Mouse (Mus musculus) hindbrain, postnatal 0 days (tissue): ENCODE measurements around the gene Frrs1. TPM values are rescaled to one million over a fixed set of nuclear protein-coding genes. Genes with fewer than 3 reads are reported as not detected.

ENCODE experiments used
- ATAC-seq: fragments of 200-750 bp; cut with Nextera tagmentation; 2 replicates; pipeline ENCODE4 v1.8.0; 2017; ENCODE audit warnings: mild to moderate bottlenecking, moderate TSS enrichment, moderate library complexity
- DNase-seq: peaks from one replicate; pipeline ENCODE4 v3.0.0-alpha.2; 2015; ENCODE audit warnings: low spot score
- H3K27ac ChIP-seq: fragments of 300-500 bp; sonication (generic); 2 replicates; pipeline ENCODE4 v1.5.1; 2014; ENCODE audit warnings: mild to moderate bottlenecking
- H3K27me3 ChIP-seq: fragments of 300-500 bp; sonication (generic); 2 replicates; pipeline ENCODE4 v1.6.1; 2014; ENCODE audit warnings: low read length, mixed read lengths; ENCODE audit not compliant: insufficient read depth
- H3K36me3 ChIP-seq: fragments of 300-500 bp; sonication (generic); 2 replicates; pipeline ENCODE4 v1.6.1; 2014; ENCODE audit warnings: low read length, mixed read lengths; ENCODE audit not compliant: insufficient read depth
- H3K4me1 ChIP-seq: fragments of 300-500 bp; sonication (generic); 2 replicates; pipeline ENCODE4 v1.6.1; 2014; ENCODE audit warnings: antibody characterized with exemption, low read length, mixed read lengths; ENCODE audit not compliant: insufficient read depth
- H3K4me2 ChIP-seq: fragments of 300-500 bp; sonication (generic); 2 replicates; pipeline ENCODE4 v1.6.1; 2014; ENCODE audit warnings: low read depth, mild to moderate bottlenecking, low read length, moderate library complexity, mixed read lengths
- H3K4me3 ChIP-seq: fragments of 300-500 bp; sonication (generic); 2 replicates; pipeline ENCODE4 v1.5.1; 2014; ENCODE audit warnings: low read length
- H3K9ac ChIP-seq: fragments of 300-500 bp; sonication (generic); replicated peaks from 2 replicates; pipeline ENCODE4 v1.6.1; 2014; ENCODE audit warnings: mild to moderate bottlenecking, low read length, moderate library complexity, mixed read lengths
- H3K9me3 ChIP-seq: fragments of 300-500 bp; sonication (generic); 2 replicates; pipeline ENCODE4 v1.6.1; 2016; ENCODE audit warnings: low read length, mixed read lengths
- CTCF ChIP-seq: IDR thresholded peaks from 2 replicates; pipeline ENCODE4 v1.5.1; 2016; ENCODE audit warnings: antibody characterized with exemption, control low read depth, low read depth
- WGBS: fragments of 180-500 bp; shearing (Covaris S2); extraction: QIAGEN DNeasy Blood & Tissue Kit; methylation state at CpG from one replicate; pipeline ENCODE4 v1.1.7; 2014; 5-methylcytosine and 5-hydroxymethylcytosine counted together
- polyA plus RNA-seq: library from polyadenylated mRNA; unstranded; fragments of >200 nt; fragmentation: Nextera tagmentation; extraction: Ambion mirVana; gene quantifications from 2 replicates; pipeline ENCODE4 v1.2.1, GENCODE M21; 2015
- total RNA-seq: library from RNA; depleted of rRNA; stranded (reverse); fragments of >200 nt; gene quantifications from 2 replicates; pipeline ENCODE4 v1.2.3, GENCODE M21; 2014

Frrs1 gene
- total and polyA plus RNA-seq, 2 experiments from 2014 or later, result 4.1 to 6.0 TPM

- H3K4me1 ChIP-seq, result no peaks in the 10 kb centered on the region
- no peak overlapping the region for H3K4me2 ChIP-seq
- no peak for DNase-seq
- no peak overlapping the region for H3K27ac ChIP-seq
- no peak overlapping the region for H3K9ac ChIP-seq
- WGBS, result 81% methylated on average over 4 of the region's 4 CpGs
- H3K27me3 ChIP-seq, result no peaks in the 10 kb centered on the region
- ATAC-seq, result no peak
- H3K4me3 ChIP-seq, result no peak overlapping the region
- H3K9me3 ChIP-seq, result no peaks in the 10 kb centered on the region
- no peaks in the 10 kb centered on the region for H3K36me3 ChIP-seq
- TF ChIP-seq CTCF, result no peak
These were observed 32.6 kb upstream of the Frrs1 start for GRCm38 (mm10) chr3:116826471-116827215.

GRCm38 (mm10) chr3:116829274-116829920 lies 29.9 kb upstream of the Frrs1 start:
- no peak for TF ChIP-seq CTCF
- Histone ChIP-seq H3K4me1 (no peaks in the 10 kb centered on the region), H3K9ac (no peak overlapping the region), H3K4me2 (no peak overlapping the region), H3K36me3 (no peaks in the 10 kb centered on the region), H3K9me3 (no peaks in the 10 kb centered on the region), H3K4me3 (no peak overlapping the region), H3K27me3 (no peaks in the 10 kb centered on the region; the same call in 1 of the 2 replicates), H3K27ac (no peak overlapping the region)
- 88% methylated on average over 10 of the region's 10 CpGs for WGBS
- no peak for DNase-seq
- no peak for ATAC-seq

- H3K27me3 ChIP-seq, result no peaks in the 10 kb centered on the region; the same call in 1 of the 2 replicates
- no peak overlapping the region for H3K27ac ChIP-seq
- H3K36me3 ChIP-seq, result no peaks in the 10 kb centered on the region
- no peak overlapping the region for H3K4me2 ChIP-seq
- 48% methylated on average over 5 of the region's 5 CpGs for WGBS
- no peak overlapping the region for H3K4me3 ChIP-seq
- no peaks in the 10 kb centered on the region for H3K9me3 ChIP-seq
- H3K4me1 ChIP-seq, result no peaks in the 10 kb centered on the region
- DNase-seq (peak; percentile 47), ATAC-seq (no peak)
- no peak overlapping the region for H3K9ac ChIP-seq
- no peak for TF ChIP-seq CTCF
These were observed 27.9 kb upstream of the Frrs1 start for GRCm38 (mm10) chr3:116831324-116831723.

GRCm38 (mm10) chr3:116832526-116833310 lies 26.5 kb upstream of the Frrs1 start:
- ATAC-seq (no peak), DNase-seq (no peak)
- Histone ChIP-seq H3K4me2 (no peak overlapping the region), H3K4me3 (no peak overlapping the region), H3K4me1 (no peaks in the 10 kb centered on the region), H3K9ac (no peak overlapping the region), H3K9me3 (no peaks in the 10 kb centered on the region), H3K27ac (no peak overlapping the region), H3K27me3 (no peaks in the 10 kb centered on the region; the same call in 1 of the 2 replicates), H3K36me3 (no peaks in the 10 kb centered on the region)
- TF ChIP-seq CTCF, result no peak
- 86% methylated on average over 7 of the region's 7 CpGs for WGBS

GRCm38 (mm10) chr3:116833491-116833890 lies 25.8 kb upstream of the Frrs1 start:
- H3K9me3 ChIP-seq, result no peaks in the 10 kb centered on the region
- no peaks in the 10 kb centered on the region; the same call in 1 of the 2 replicates for H3K27me3 ChIP-seq
- H3K4me2 ChIP-seq, result no peak overlapping the region
- DNase-seq (no peak), ATAC-seq (no peak)
- no peaks in the 10 kb centered on the region for H3K36me3 ChIP-seq
- H3K4me1 ChIP-seq, result no peaks in the 10 kb centered on the region
- no peak overlapping the region for H3K27ac ChIP-seq
- H3K9ac ChIP-seq, result no peak overlapping the region
- TF ChIP-seq CTCF, result no peak
- H3K4me3 ChIP-seq, result no peak overlapping the region
- WGBS, result 87% methylated on average over 4 of the region's 4 CpGs

- no peaks in the 10 kb centered on the region for H3K4me1 ChIP-seq
- no peak overlapping the region for H3K4me3 ChIP-seq
- H3K9me3 ChIP-seq, result no peaks in the 10 kb centered on the region
- ATAC-seq (no peak), DNase-seq (no peak)
- H3K27me3 ChIP-seq, result no peaks in the 10 kb centered on the region; the same call in 1 of the 2 replicates
- no peaks in the 10 kb centered on the region for H3K36me3 ChIP-seq
- H3K27ac ChIP-seq, result no peak overlapping the region
- 93% methylated on average over 6 of the region's 6 CpGs for WGBS
- TF ChIP-seq CTCF, result no peak
- no peak overlapping the region for H3K9ac ChIP-seq
- no peak overlapping the region for H3K4me2 ChIP-seq
These were observed 25.0 kb upstream of the Frrs1 start for GRCm38 (mm10) chr3:116834241-116834640.
